Mouse (Mus musculus): ENCODE data around the gene Rcbtb2.

- TF ChIP-seq CTCF (conservative IDR thresholded peaks at IDR 0.05; ENCODE audit: low read length) (no peak), POU5F1 (IDR thresholded peaks at IDR 0.05; ENCODE audit: borderline replicate concordance, low read length) (no peak), NANOG (IDR thresholded peaks at IDR 0.05; ENCODE audit: borderline replicate concordance, low read length) (no peak)
Measured at GRCm38 (mm10) chr14:73165136-73165535, 42.3 kb downstream of the Rcbtb2 start.

Data from E14TG2a.4 (cell line).